Mouse (Mus musculus) cerebellum, adult 2 months (tissue): ENCODE data around the gene Cdc42ep1.

Experiments used
- CTCF ChIP-seq: fragments of 200-500 bp; IDR thresholded peaks from 2 replicates; pipeline ENCODE4 v1.5.1; 2011; ENCODE audit warnings: low read depth, mild to moderate bottlenecking, control low read depth, low read length, moderate library complexity, borderline replicate concordance; ENCODE audit not compliant: insufficient read depth
- POLR2A ChIP-seq: fragments of 200-500 bp; IDR thresholded peaks from 2 replicates; pipeline ENCODE4 v1.6.1; 2011; ENCODE audit warnings: low read length, control low read depth, borderline replicate concordance; ENCODE audit not compliant: insufficient read depth

DNA sequence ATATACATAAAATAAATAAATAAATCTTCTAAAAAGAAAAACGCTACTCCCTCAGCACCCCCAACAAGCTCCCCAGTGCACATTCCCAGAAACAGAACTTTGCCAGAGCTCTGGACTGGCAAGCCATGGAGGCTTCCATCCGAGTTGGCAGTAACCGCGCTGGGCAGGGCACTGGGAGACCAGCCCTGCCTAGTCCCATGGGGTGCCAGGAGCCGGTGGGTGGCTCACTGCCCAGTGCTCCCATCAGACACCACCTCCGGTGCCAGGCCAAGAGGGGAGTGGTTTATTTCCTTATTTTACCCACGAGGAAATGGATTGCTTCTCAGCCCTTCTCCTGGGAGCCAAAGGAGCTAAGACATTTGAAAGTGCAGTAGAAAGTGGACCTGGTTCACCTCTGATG is 14.6 kb downstream of the Cdc42ep1 start:
- no peak for TF ChIP-seq POLR2A
- TF ChIP-seq CTCF = no peak
